Mouse (Mus musculus): ENCODE results near the gene Ttc7.

Gene Ttc7

DNA sequence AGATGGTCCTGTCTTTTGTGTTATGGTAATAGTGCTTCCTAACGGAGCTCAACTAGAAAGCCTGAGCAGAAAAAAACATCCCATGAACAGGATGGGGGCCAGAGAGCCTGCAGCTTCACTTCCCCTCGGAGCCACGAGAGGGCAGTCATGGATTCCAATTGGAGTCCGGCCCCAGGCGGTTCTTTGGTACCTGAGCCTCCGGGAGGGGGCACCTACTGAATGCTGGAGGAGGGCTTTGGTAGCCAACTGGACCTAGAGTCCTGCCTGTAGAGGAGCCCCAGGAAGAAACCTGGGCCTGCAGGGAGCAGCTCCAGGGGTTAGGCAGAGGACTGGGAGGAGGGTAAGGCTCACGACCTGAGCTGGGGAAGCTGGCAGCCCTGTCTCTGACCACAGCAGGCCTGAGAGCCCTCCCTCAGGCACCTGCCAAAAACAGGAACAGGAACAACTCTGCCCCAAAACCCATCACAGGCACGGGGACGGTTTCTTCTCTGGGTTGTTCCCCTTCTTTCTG, 32.4 kb downstream of the Ttc7 start:
- DNase-seq: peak; percentile 71 to 82

DNA sequence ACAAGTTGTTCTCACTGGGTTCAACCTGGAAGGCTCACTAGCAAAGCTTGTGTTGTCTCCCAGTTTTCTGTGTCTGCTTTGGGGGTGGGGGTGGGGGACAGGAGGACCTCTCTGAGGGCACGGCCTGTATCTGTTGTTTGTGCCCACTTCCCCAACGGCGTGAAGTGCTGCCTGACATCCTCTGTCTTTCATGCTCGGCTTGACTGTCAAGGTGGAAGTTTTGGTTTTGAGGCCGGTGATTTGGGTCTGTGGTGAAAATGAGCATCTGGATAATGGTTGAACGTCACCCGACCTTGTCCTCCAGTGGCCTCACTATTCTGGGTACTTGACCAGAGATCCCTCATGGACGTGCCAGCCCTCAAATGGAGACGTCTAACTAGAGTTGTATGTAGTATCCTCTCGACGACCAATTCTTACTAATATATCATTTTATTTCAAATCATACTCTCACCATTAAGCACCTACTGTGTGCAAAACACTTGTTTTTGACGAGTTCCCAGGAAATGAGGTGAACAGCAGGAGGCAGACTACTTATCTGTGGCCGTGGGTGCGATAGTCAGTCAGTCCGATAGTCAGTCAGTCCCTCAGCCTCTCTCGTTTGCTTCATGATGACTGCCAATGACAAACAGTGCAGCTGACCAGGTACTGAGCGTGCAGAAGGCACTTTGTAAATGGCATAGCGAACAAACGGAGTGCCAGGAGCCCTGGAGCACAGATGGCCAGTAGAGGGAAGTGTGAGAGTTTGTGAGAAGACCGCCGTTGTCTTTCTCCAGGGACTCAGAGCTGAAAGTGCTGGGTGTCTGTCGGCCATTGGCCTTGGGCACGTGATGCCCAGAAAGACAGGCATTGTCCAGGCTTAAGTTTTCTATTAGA, 33.4 kb downstream of the Ttc7 start:
- no peak for DNase-seq

DNA sequence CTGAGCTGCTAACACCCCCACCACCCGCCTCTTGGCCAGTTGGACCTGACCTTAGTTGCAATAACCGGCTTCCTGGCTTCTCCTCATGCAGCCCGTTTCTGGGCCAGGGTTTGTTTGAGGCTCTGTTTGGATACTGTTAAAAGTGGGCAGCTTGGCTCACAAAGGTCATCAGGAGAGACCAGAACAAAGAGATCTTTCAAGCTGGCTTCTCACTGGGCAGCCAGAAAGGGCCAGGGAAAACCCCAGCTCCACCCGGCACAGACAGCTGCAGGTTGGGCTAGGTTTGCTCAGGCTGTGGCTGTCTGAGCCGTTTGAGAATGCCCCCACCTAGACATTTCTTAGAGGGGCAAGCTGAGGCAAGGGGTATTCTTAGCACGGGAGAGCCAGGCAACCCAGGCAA, 34.6 kb downstream of the Ttc7 start:
- no peak for DNase-seq

DNA sequence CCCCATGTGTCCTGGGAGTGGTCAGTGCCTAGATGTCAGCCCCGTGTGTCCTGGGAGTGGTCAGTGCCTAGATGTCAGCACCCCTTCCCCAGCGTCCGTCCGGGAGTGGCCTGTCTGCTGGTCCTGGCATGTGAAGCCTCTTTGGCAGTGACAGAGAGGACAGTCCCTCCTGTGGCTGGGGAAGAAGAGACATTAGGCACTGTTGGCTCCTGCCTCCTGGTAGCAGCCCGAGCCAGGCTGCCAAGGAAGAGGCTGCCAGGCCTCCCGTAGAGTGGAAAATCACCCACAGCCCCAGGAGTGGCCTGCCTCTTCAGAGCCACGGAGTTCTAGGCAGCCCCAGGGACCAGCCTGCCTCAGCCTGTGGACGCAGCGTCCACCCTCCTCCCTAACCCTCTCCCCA, 35.3 kb downstream of the Ttc7 start:
- DNase-seq: no peak

DNA sequence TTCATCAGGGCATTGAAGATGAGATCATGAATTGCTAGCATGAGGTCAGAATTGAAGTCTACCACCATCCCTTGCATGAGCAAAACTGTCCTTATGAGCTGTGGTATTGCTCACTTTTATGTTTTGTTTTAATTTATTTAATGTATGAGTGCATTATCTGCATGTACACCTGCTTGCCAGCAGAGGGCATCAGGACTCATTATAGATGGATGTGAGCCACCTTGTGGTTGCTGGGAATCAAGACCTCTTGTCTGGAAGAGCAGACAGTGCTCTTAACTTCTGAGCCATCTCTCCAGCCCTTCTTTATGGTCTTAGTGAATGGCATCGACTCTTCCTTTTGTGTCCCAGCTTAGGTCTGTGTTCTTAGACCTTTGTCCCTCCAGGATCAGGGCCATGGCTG, 39.0 kb downstream of the Ttc7 start:
- DNase-seq: no peak

DNA sequence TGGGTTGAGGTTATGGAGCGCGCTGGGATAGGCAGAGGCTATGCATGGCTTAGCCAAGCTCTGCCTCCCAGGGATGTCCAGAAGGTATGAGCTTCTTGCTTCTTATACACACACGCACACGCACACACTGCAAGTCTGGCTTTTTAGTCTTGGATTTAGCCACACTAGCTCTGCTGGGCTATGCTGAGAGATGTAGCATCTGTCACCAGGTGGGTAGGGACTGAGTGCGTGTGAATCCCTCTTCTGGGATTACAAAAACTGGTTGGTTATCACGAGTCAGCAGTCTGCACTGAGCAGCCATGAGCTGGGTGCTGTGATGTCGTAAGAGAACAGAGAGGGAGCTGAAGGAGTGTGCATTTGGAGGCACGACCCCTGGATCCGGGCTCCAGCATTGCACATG, 40.5 kb downstream of the Ttc7 start:
- DNase-seq: no peak

DNA sequence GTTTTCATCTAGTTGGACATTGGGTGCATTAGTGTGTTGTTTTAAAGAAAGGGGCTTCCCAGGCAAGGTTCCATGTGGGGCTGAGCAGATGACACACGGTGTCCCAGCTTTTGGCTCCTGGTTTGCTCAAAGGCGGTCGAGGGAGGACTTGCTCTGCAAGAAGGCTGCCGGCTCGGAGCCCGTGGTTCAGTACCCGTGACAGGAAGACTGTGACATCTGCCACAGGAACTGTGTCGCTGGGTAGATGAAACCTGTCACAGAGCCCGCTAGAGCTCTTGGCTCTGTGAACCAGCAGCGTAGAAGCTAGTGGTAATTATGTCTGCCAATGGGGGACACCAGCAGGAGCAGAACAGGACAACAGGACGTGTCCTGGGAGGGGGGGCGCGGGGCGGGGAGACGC, 42.8 kb downstream of the Ttc7 start:
- peak; percentile 33 to 44 for DNase-seq

DNA sequence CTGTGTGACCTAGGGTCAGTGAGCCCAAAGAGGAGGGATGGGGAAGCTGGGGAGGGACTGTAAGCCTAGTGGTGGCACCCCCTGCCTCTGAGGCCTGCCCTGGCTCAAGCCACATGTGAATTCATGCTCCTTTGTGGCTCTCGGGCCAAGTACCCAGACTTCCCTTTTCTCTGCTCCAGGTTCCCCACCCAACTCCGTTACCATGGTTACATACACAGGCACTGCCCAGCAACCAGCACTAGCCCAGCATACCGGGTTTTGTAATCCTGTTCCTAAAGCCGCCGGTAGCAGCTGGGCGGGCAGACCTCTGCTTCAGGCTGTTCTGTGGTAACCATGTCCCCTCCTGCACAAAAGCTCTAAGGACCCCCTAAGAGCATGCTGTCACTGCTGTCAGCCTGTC, 44.3 kb downstream of the Ttc7 start:
- DNase-seq: no peak

DNA sequence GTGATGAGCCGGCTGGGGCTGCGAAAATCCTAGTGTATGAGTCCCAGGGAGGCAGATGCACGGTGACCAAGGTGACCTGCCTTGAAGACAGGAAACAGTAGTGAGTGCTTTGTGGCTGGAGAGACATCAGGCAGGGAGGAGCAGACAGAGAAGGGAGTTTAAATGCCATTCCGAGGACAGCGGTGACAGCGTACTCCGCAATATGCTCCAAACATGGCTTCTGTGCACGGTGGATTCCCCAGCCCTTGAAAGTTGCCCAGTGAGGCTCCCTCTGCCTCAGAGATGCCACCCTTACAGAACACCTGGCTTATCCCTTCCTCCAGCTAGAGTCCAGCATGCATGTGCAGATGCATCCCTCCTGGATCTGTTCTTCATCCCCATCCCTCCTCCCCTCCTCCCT, 45.0 kb downstream of the Ttc7 start:
- no peak for DNase-seq

DNA sequence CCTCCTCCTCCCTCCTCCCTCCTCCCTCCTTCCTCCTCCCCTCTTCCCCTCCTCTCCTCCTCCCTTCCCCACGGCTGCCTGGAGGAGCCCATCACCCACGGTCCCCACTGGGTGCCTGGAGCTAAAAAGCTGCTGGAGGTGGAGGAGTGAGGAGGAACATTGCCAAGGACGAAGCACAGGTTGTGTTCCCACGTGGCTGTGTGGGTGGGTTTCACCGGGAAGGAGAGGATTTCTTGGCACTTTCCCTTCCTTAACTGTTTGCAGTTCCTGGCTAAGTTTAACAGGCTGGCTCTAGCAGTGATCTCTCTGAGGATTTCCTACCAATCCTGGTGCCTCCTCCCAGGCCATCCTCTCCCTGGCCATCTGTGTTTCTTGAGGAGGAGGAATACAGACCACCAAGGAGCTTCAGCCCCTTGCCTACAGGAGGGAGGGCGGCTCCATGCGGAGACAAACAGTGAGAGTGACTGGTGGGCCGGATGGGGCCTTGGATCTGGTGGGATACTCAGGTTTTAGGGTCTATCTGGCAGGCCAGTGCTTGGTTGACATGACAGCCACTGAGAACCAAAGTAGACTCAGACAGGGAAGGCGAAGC, 45.6 kb downstream of the Ttc7 start:
- DNase-seq: no peak

DNA sequence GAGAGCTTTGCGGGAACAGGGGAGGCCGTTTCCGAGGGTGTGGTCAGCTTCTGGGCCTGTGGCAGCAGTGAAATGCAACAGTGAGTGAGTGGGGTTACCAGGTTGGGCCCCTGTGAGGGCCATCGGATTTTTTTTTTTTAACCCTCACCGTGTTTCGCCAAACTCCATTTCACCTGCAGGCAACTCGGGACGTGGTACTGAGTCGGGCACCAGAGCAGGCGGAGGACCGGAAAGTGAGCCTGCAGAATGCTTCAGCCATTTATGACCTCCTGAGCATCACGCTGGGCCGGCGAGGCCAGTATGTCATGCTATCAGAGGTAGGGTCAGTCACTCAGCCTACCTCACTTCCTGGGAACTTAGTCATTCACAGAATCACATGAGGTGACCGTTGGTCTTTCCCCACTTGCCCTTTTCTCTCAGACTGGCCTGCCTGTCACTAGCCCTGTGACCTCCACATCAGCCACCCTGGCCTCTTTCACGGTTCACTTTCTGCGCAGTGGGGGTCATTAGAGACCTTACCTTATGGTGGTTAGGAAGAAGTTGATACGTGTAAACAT, 46.5 kb downstream of the Ttc7 start:
- DNase-seq: no peak

DNA sequence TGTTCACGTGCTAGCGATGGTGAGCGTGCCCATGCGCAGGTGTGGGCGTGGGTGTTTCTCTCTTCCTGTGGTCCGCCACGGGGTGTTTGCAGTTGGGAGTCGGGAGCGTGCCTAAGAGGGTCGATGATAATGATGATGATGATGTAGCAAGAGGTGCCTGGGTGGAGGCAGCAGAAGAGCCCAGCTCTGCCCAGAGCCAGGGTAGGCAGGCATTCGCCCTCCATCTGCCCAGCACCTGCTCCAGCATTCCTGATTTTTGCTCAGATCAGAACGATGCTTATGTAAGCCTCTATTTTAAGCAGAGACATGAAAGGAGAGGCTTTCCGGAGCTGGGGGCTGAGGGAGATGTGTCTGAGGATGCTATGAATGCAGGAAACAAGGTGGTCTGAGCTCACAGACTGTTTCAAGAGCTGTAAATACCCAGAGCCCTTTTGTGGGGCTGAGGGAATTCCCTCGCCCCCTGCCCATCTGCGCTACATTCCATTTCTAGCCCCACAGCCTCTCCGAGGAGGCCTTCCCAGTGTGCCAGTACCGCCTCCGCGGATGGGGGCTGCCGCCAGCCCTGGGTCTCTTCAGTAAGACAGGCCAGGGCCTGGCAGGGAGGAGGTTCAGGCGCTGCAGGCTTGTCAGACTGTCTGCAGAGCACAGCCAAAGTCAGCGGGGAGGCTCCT, 47.7 kb downstream of the Ttc7 start:
- DNase-seq: no peak

DNA sequence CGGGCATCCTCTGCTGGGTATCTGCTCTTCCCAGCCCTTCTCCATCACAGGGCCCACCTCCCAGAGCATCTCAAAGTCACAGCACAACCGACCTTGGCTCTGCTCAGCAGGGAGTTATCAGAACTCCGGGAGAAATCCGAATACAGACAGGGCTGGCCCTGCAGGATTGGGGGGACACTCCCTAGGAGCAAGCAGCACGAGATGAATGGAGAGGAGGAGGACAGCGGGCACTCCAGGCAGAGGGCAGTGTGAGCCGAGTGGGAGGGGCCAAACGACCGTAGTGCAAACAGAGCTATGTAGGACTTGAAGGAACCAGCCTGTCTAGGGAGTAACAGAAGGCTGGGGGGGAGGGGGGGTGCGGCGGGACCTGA, 48.2 kb downstream of the Ttc7 start:
- no peak for DNase-seq

DNA sequence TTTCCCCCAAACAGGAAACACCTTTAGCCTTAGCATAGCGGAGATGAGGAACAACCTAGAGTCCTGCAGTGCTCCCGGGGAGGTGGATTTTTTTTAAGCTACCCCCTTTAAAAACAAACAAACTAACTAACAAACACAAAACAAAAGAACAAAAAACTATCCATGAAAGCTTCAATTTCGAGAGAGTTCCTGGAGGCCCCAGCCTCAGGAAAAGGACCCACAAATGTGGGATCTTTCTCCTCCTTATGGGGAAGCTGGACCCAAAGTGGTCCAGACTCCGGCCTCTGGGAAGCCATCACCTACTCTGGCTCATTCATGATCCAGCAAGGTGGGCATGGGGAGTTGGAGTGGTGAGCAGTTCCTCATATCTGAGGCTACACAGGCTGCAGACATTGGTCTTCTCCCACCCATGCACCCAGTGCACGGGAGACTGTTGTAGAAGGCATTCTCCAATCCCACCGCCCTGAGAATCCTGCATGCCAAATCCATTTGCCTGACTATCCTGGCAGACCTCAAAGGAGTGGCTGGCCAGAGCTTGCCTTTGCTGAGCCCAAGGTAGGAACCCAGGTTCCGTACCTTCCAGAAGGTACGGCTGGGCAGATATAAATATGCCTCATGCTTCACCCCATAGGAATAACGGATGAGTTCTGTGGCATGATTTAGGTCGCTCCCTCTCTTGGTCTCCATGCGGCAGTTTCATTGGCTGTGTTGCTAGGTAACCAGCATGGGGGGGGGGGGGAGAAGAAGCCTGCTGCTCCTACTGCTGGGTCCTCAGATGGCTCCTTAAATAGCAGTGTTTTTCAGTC, 48.9 kb downstream of the Ttc7 start:
- DNase-seq: no peak

DNA sequence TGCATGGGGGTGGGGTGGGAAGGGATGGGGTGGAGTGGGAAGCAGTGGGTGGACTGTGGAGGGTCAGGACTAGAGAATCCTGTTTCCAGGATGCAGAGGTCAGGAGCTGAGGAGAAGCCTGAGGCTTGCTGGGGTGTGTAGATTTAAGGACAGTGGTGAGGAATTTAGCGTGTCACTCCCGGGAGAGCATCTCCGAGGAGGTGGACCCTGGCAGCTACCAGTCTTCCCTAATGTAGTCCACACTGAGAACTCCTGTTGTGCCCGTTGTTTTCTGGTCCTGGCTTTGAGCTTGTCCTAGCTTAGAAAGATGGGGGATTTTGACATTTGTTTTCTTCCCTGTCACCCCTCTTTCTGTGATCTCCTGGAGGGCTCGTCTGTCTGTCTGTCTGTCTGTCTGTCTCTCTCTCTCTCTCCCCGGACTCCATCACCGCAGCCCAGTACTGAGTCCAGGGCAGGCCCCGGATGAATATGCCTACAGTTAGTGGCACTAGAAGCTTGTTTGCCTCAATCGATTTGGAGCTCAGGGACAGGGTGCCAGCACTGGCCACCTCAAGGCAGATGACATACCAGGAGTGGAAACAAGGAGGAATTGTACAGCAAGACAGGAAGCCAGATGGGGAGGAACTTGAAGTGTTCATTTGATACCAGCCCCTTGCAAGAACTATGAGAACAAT, 49.6 kb downstream of the Ttc7 start:
- DNase-seq: no peak

DNA sequence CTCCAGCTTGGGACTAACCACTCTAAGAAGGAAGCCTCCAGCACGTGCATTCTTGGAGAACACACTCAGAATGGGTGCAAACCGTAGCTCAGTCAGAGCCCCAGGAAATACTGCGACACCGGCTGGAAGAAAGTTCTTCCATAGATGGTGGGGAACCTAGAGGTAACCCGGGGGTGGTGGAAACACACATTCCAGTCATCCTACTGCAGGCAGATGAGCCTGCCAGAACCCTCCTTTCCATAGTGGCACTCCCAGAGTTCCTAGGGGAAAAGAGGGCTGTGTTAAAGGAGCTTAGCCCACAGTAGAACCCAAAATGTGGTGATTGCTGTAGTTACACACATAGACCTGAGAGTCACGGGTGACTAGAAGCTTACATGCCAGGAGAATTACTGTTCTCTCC, 50.2 kb downstream of the Ttc7 start:
- DNase-seq: no peak

DNA sequence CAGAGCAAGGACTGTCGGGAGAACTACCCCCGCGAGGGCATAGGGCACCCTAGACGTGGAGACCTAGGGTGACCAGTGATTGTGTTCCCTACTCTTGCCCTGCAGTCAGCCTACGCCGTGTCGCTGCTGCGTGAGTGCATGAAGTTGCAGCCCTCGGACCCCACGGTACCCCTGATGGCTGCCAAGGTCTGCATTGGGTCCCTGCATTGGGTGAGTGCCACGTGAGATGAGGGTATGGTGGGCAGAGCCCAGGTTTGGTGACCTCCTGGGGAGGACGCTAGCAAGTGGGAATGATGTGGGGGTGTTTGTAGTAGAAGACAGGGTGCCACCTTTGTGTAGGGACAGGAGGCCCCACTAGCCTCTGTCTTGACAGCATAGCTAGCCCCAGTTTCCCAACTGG, 51.5 kb downstream of the Ttc7 start:
- no peak for DNase-seq

DNA sequence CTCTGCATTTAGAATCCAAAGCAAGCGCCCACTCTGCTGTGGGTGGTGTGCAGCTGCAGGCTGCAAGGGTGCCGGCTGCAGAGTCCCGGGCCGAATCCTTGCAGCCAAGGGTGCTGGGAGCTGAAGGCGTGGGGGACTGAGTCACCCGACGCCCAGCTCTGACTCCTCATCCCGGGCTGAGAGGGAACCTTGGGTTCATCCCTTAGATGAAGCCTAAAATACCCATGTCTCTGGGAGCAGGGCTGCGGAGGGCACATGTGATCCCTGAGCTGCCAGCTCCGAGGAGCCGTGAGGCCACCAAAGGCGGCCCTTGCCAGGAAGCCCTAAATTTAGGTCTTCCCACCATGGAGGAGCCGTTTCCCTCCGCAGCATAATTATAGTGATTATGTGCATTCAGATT, 52.5 kb downstream of the Ttc7 start:
- no peak for DNase-seq

DNA sequence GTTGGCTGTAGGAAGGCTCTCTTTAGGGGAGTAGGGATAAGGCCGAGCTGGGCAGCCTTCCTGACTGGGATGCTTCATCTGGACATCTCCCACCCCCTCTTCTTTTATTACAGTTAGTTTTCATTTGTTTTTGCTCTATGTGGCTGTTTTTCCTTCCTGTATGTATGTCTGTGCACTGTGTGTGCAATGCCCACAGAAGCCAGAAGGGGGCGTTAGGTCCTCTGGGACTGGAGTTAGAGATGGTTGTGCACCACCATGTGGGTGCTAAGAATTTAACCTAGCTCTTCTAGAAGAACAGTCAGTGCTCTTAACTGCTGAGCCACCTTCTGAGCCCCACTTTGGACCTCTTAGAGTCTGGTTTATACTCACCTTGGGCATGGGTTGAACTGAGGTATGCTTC, 53.0 kb downstream of the Ttc7 start:
- no peak for DNase-seq

DNA sequence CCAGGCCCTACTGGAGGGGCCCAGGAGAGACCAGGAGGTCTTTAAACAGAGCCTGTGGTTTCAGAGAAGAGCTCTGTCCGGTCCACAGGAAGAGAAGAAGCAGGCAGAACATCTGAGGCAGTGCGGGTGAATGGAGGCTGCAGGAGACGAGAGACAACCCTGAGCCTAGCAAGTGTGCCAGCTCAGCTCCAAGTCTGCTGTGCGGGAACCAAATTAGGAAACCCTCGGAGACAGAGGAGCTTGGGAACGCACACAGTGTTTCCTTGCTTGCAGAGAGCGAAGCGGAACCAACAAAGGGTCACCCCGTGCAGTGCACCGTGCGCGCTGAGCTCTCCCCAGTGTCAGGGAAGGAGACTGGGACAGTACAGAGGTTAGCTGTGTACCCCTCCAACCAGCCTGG, 54.2 kb downstream of the Ttc7 start:
- no peak for DNase-seq

DNA sequence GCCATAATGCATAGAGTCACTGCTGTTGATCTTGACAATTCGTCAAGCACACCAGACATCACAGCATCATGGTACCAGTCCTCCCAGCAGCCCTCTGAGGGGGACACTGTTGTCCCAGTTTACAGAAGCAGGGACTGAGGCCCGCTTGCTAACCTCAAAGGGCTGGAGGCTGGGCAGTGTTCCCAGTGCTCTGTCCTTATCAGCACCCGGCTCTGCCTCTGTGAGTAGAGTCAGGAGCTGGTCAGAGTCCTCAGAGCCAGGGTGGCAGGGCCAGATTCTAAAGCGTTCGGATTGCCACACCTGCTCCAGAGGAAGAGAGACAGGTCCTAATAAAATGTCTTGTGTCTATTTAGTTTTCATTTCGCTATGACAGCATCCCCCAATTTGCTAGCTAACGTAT, 55.0 kb downstream of the Ttc7 start:
- no peak for DNase-seq

DNA sequence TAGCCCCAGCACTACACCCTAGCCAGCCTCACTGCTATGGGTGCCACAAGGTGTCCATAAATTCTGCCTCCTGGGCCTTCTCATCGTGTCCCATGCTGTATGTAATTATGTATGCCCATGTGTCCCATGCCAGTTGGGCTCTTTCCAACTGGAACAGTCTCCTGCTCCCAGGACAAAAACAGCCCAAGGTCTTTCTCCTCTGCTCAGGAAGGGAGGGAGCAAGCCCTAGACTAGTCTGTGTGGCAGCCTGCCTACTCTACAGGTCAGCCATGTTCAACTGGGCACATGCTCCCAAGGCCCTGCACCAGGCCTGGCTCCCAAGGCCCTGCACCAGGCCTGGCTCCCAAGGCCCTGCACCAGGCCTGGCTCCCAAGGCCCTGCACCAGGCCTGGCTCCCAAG, 56.4 kb downstream of the Ttc7 start:
- DNase-seq: no peak

All from thymus, adult 18-20 months (tissue).